Mouse (Mus musculus) forebrain, embryonic 16.5 days (tissue): ENCODE measurements around the gene Wnt9b. TPM values are rescaled to one million over a fixed set of nuclear protein-coding genes. Genes with fewer than 3 reads are reported as not detected.

Source experiments
- ATAC-seq: fragments of 200-750 bp; cut with Nextera tagmentation; 2 replicates; pipeline ENCODE4 v1.8.0; 2017; ENCODE audit warnings: mild to moderate bottlenecking, moderate library complexity
- H3K27ac ChIP-seq: fragments of 300-500 bp; sonication (generic); 2 replicates; pipeline ENCODE4 v1.5.1; 2014; ENCODE audit warnings: low read length, control low read depth
- H3K27me3 ChIP-seq: fragments of 300-500 bp; sonication (generic); replicated peaks from 2 replicates; pipeline ENCODE4 v1.6.1; 2014; ENCODE audit warnings: low read length; ENCODE audit not compliant: control insufficient read depth, insufficient read depth
- H3K36me3 ChIP-seq: fragments of 300-500 bp; sonication (generic); 2 replicates; pipeline ENCODE4 v1.6.1; 2014; ENCODE audit not compliant: control insufficient read depth, insufficient read depth
- H3K4me1 ChIP-seq: fragments of 300-500 bp; sonication (generic); replicated peaks from 2 replicates; pipeline ENCODE4 v1.6.1; 2014; ENCODE audit warnings: low read length; ENCODE audit not compliant: control insufficient read depth, insufficient read depth
- H3K4me2 ChIP-seq: fragments of 300-500 bp; sonication (generic); 2 replicates; pipeline ENCODE4 v1.6.1; 2014; ENCODE audit warnings: mild to moderate bottlenecking, low read length, control low read depth
- H3K4me3 ChIP-seq: fragments of 300-500 bp; sonication (generic); replicated peaks from 2 replicates; pipeline ENCODE4 v1.5.1; 2014; ENCODE audit warnings: mild to moderate bottlenecking, low read length, control low read depth
- H3K9ac ChIP-seq: fragments of 300-500 bp; sonication (generic); replicated peaks from 2 replicates; pipeline ENCODE4 v1.6.1; 2014; ENCODE audit warnings: low read depth, low read length, control low read depth
- H3K9me3 ChIP-seq: fragments of 300-500 bp; sonication (generic); 2 replicates; pipeline ENCODE4 v1.6.1; 2016; ENCODE audit warnings: low read length; ENCODE audit not compliant: control insufficient read depth
- WGBS: fragments of 180-500 bp; shearing (Covaris S2); extraction: QIAGEN DNeasy Blood & Tissue Kit; methylation state at CpG from one replicate; pipeline ENCODE4 v1.1.7; 2014; 5-methylcytosine and 5-hydroxymethylcytosine counted together
- polyA plus RNA-seq: library from polyadenylated mRNA; unstranded; fragments of >200 nt; fragmentation: Nextera tagmentation; extraction: Ambion mirVana; gene quantifications from 2 replicates; pipeline ENCODE4 v1.2.1, GENCODE M21; 2015

Gene Wnt9b
- polyA plus RNA-seq, 1 experiment from 2014 or later = 0.16 TPM

DNA sequence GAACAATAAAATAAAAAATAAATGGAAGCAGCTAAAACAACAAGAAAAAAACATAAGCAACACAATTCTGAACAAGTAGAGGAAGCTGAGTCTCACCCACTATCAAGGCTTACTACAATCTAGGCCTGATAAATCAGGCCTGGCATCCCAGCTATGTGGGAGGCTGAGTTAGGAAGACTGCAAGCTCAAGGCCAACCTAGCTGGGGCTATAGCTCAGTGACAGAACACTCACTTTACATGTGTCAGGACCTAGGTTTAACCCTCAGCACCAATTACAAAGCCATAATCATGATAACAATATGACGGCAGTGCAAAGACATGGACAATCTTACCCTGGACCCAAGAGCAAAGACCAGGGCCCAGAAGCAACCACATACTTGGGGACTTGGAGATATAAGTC is 58.6 kb downstream of the Wnt9b start:
- 96% methylated on average over 1 of the region's 1 CpGs for WGBS
- H3K4me2 ChIP-seq = no peak overlapping the region
- H3K4me1 ChIP-seq = peaks cover 11% of the 10 kb centered on the region; the same call in 1 of the 2 replicates
- H3K36me3 ChIP-seq = no peaks in the 10 kb centered on the region; the same call in none of the 2 replicates
- H3K27ac ChIP-seq = no peak overlapping the region
- H3K27me3 ChIP-seq = no peaks in the 10 kb centered on the region
- H3K9me3 ChIP-seq = no peaks in the 10 kb centered on the region
- H3K4me3 ChIP-seq = no peak overlapping the region
- no peak for ATAC-seq
- no peak overlapping the region for H3K9ac ChIP-seq

DNA sequence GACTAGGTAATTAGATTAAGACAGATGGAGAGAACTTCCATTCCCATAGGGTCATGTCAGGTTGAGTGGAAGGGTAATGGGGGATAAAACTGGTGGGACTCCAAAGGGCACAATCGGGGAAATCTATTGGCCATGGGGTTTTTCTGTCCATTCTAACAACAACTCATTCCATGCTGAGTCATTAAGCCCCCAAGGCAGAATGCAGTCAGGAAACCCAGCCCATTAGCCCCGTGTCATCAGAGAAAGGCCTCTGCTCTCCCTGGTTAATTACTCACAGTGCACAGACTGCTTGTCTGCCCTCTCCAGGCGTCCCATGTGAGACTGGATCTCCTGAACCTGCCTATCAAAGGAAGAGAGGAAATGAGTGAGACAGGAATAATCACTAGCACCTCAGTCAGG is 60.6 kb downstream of the Wnt9b start:
- Histone ChIP-seq H3K27ac (no peak overlapping the region), H3K9ac (no peak overlapping the region), H3K36me3 (peaks cover 7% of the 10 kb centered on the region), H3K9me3 (no peaks in the 10 kb centered on the region), H3K27me3 (no peaks in the 10 kb centered on the region), H3K4me2 (no peak overlapping the region), H3K4me1 (peaks cover 21% of the 10 kb centered on the region), H3K4me3 (no peak overlapping the region)
- WGBS = 17% methylated on average over 3 of the region's 3 CpGs
- no peak for ATAC-seq

DNA sequence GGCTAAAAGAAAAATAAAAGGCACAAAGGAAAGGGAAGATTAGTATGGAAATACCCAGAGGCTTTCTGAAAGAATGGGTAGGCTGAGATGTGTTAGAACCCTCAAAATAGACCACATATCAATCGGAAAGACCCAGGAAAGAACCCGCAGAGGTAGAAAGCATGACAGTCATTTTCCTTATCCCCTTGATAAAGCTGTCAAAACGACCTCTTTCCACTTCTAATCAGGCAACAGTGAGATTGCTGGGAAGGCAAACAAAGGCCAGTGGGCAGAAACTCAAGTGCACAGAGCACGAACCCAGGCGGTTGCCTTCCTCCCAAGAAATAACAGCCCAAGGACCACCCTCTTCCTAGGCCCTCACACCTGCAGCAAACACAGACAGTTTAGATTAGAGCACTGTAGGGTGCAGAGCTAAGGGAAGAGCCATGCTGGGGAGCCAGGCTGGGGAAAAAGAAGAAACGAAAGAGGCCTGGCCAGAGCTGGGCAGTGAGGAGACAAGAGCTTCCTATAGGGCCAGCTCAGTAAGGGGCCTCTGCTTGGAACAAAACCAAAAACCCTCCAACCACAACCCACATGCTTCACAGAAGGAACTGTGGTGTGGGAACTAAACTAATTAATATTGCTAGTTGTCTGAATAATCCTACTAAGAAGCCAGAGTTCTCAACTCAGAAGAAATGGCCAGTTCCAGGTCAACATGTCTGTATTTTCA is 61.2 kb downstream of the Wnt9b start:
- Histone ChIP-seq H3K27me3 (no peaks in the 10 kb centered on the region), H3K4me3 (no peak overlapping the region), H3K36me3 (peaks cover 12% of the 10 kb centered on the region), H3K4me1 (peaks cover 21% of the 10 kb centered on the region), H3K9ac (no peak overlapping the region), H3K9me3 (no peaks in the 10 kb centered on the region), H3K4me2 (no peak overlapping the region), H3K27ac (no peak overlapping the region)
- ATAC-seq = no peak
- 48% methylated on average over 6 of the region's 6 CpGs for WGBS

DNA sequence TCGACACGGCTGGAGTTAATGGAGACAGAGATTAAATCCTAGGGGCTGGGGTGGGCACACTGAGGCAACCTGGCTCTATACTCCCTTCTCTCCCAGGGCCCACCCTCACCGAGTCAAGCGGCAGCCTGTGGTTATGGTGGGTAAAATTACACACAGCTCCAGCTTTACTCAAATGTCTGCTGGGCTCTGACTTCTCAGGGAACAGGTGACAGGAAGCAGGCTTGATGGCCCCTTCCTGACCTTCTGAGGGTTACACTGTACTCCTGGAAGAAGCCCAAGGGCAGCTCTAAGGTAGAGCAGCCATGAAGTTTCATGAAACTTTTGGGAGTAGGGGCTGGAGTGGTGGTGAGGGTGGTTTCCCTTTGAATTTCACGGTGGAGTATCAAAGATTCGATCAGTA is 62.9 kb downstream of the Wnt9b start:
- WGBS = 88% methylated on average over 6 of the region's 6 CpGs
- no peak overlapping the region for H3K27ac ChIP-seq
- no peak for ATAC-seq

DNA sequence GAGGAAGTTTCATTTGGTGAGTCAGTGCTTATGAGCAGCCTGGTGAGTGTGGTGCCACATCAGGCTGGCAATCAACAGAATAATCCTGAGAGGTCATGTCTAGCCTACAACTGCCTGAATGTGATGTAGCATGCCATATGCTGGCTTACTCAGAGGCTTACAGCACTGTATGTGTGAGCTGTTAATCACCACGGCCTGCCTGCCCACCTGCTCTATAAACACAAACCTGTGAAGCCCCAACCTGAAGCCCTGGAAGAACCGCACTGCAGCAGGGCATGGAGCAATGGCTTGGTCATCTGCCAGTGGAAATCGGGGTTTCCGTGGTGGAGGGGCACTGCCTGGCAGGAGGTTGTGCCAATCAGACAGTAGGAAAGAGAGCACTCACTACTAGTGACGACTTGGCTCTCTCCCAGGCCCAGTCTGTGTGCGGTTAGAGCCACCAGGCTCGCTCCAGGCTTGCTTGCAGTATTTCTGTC is 64.3 kb downstream of the Wnt9b start:
- ATAC-seq = peak; percentile 87
- Histone ChIP-seq H3K27ac (peak overlapping the region; percentile 66; the same call in 1 of the 2 replicates), H3K27me3 (no peaks in the 10 kb centered on the region), H3K4me1 (peaks cover 21% of the 10 kb centered on the region), H3K4me3 (no peak overlapping the region), H3K4me2 (no peak overlapping the region), H3K9ac (no peak overlapping the region), H3K36me3 (peaks cover 29% of the 10 kb centered on the region), H3K9me3 (no peaks in the 10 kb centered on the region)
- 49% methylated on average over 7 of the region's 7 CpGs for WGBS

More for the DNA sequence above, 62.9 kb downstream of the Wnt9b start:
- Histone ChIP-seq H3K4me3 (no peak overlapping the region), H3K36me3 (peaks cover 24% of the 10 kb centered on the region), H3K9me3 (no peaks in the 10 kb centered on the region), H3K9ac (no peak overlapping the region), H3K27me3 (no peaks in the 10 kb centered on the region), H3K4me2 (no peak overlapping the region), H3K4me1 (peaks cover 21% of the 10 kb centered on the region)

DNA sequence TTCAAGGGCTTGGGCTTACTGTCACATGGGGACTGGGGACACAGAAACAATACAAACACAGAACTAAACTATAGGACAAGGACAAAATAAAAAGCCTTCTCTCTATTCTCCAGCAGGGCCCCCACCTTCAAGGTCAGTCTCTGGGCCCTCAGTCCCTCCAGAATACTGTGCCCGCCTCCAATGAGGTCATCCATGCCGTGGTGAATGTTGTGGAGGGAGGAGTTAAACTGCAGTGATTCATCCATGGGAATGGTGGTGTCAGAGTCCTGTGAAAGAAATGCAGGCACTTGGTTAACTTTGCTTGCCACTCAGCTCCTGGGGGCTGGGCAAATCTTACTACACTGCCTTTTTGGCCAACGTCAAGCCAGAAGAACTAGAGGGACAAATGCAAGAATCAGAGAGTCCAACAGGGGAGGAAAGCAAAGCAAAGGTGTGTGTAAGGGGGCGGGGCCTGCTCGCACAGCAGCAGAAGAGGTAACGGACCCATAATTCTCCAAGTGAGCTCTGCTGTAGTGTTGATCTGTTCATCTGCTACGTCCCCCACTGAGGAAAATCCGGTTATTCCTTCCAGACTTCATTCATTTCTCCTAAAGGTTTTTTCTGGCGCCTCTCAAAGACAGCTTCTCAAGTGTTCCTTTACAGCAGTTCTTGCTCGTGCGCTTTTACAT is 65.8 kb downstream of the Wnt9b start:
- H3K36me3 ChIP-seq = peaks cover 34% of the 10 kb centered on the region
- no peak overlapping the region for H3K4me2 ChIP-seq
- H3K9me3 ChIP-seq = no peaks in the 10 kb centered on the region
- ATAC-seq = no peak
- no peak overlapping the region for H3K4me3 ChIP-seq
- 60% methylated on average over 11 of the region's 11 CpGs for WGBS
- H3K27me3 ChIP-seq = no peaks in the 10 kb centered on the region
- H3K9ac ChIP-seq = no peak overlapping the region
- no peak overlapping the region for H3K27ac ChIP-seq
- peaks cover 19% of the 10 kb centered on the region for H3K4me1 ChIP-seq

Other genes with a start within 250 kb of the Wnt9b start
- not detected in 2 replicates for gene Lrrc37a, start 245.2 kb downstream of the Wnt9b start, polyA plus RNA-seq
- gene Gm884, start 128.7 kb downstream of the Wnt9b start, polyA plus RNA-seq = not detected in 2 replicates
- gene Lyzl6, start 110.9 kb downstream of the Wnt9b start, polyA plus RNA-seq = not detected in 2 replicates
- gene Rprml, start 100.3 kb downstream of the Wnt9b start, polyA plus RNA-seq = 10.3 and 16.3 TPM in 2 replicates
- gene Gosr2, start 51.9 kb downstream of the Wnt9b start, polyA plus RNA-seq = 107 and 113 TPM in 2 replicates
- 2.1 and 2.9 TPM in 2 replicates for gene Wnt3, start 24.3 kb upstream of the Wnt9b start, polyA plus RNA-seq
- gene Nsf, start 204.2 kb upstream of the Wnt9b start, polyA plus RNA-seq = 99.6 and 128 TPM in 2 replicates
- gene Arf2, start 216.9 kb upstream of the Wnt9b start, polyA plus RNA-seq = 177 and 186 TPM in 2 replicates